Mouse (Mus musculus) cerebellum, adult 2 months (tissue): Measurements from ENCODE around the gene Rxfp2. TPM values are rescaled to one million over a fixed set of nuclear protein-coding genes. Genes with fewer than 3 reads are reported as not detected.

Experiments used
- DNase-seq, 2 experiments: peaks; one replicate each; pipeline ENCODE4 v3.0.0; 2021
- H3K27ac ChIP-seq: fragments of 200-500 bp; 2 replicates; pipeline ENCODE4 v1.5.1; 2012; ENCODE audit warnings: low read length, control low read depth, inconsistent platforms; ENCODE audit not compliant: insufficient read depth
- H3K27me3 ChIP-seq: fragments of 200-500 bp; 2 replicates; pipeline ENCODE4 v1.6.1; 2012; ENCODE audit warnings: inconsistent platforms, mild to moderate bottlenecking, low read length, moderate library complexity; ENCODE audit not compliant: control insufficient read depth, insufficient read depth
- H3K4me1 ChIP-seq: fragments of 200-500 bp; 2 replicates; pipeline ENCODE4 v1.6.1; 2011; ENCODE audit warnings: low read length; ENCODE audit not compliant: control insufficient read depth, insufficient read depth
- H3K4me3 ChIP-seq: fragments of 200-500 bp; replicated peaks from 2 replicates; pipeline ENCODE3; 2011; ENCODE audit warnings: mild to moderate bottlenecking, low read depth, low read length, control low read depth; ENCODE audit not compliant: insufficient read depth
- CTCF ChIP-seq: fragments of 200-500 bp; IDR thresholded peaks from 2 replicates; pipeline ENCODE4 v1.5.1; 2011; ENCODE audit warnings: low read depth, mild to moderate bottlenecking, control low read depth, low read length, moderate library complexity, borderline replicate concordance; ENCODE audit not compliant: insufficient read depth
- POLR2A ChIP-seq: fragments of 200-500 bp; IDR thresholded peaks from 2 replicates; pipeline ENCODE4 v1.6.1; 2011; ENCODE audit warnings: low read length, control low read depth, borderline replicate concordance; ENCODE audit not compliant: insufficient read depth
- WGBS: fragments of 180-500 bp; shearing (Covaris S2); methylation state at CpG from one replicate; pipeline ENCODE4 v1.1.7; 2018; 5-methylcytosine and 5-hydroxymethylcytosine counted together
- polyA plus RNA-seq: library from polyadenylated mRNA; depleted of rRNA; stranded (reverse); fragments of >200 nt; gene quantifications from 2 replicates; pipeline ENCODE4 v1.2.3, GENCODE M21; 2012; rRNA removed

The Rxfp2 gene
- polyA plus RNA-seq: 0.16 and 0.23 TPM in 2 replicates

GRCm38 (mm10) chr5:150018656-150019055 is at the start of gene Rxfp2:
TSS of gene Rxfp2 (plus strand) at chr5:150018675.
- Histone ChIP-seq H3K27ac (no peak within 1 kb of the TSS), H3K4me1 (no peaks in the 10 kb centered on the region), H3K4me3 (no peak within 1 kb of the TSS), H3K27me3 (no peaks in the 10 kb centered on the region)
- no peak for DNase-seq
- WGBS: 65% methylated on average over 19 of the region's 19 CpGs
- TF ChIP-seq CTCF (no peak), POLR2A (no peak)

GRCm38 (mm10) chr5:149970261-149970660 is 48.2 kb upstream of the Rxfp2 start:
- H3K4me3 ChIP-seq: no peak overlapping the region
- no peak for TF ChIP-seq POLR2A
- no peak for TF ChIP-seq CTCF
- no peak overlapping the region for H3K27ac ChIP-seq
- no peak for DNase-seq
- no peaks in the 10 kb centered on the region; the same call in 1 of the 2 replicates for H3K4me1 ChIP-seq
- no peaks in the 10 kb centered on the region for H3K27me3 ChIP-seq
- 76% methylated on average over 11 of the region's 11 CpGs for WGBS

GRCm38 (mm10) chr5:149977027-149977426 is 41.4 kb upstream of the Rxfp2 start:
- no peak for DNase-seq
- Histone ChIP-seq H3K4me3 (no peak overlapping the region), H3K27me3 (no peaks in the 10 kb centered on the region), H3K4me1 (no peaks in the 10 kb centered on the region), H3K27ac (no peak overlapping the region)
- TF ChIP-seq POLR2A (no peak), CTCF (no peak)
- 71% methylated on average over 2 of the region's 2 CpGs for WGBS

GRCm38 (mm10) chr5:149983621-149984020 is 34.9 kb upstream of the Rxfp2 start:
- no peaks in the 10 kb centered on the region for H3K27me3 ChIP-seq
- H3K27ac ChIP-seq: no peak overlapping the region
- no peak overlapping the region for H3K4me3 ChIP-seq
- DNase-seq: no peak
- TF ChIP-seq CTCF (no peak), POLR2A (no peak)
- 68% methylated on average over 4 of the region's 4 CpGs for WGBS
- no peaks in the 10 kb centered on the region for H3K4me1 ChIP-seq

- Histone ChIP-seq H3K27ac (no peak overlapping the region), H3K4me1 (no peaks in the 10 kb centered on the region), H3K4me3 (no peak overlapping the region), H3K27me3 (no peaks in the 10 kb centered on the region)
- no peak for DNase-seq
- WGBS: 76% methylated on average over 5 of the region's 5 CpGs
- TF ChIP-seq CTCF (no peak), POLR2A (no peak)
These were observed 23.9 kb upstream of the Rxfp2 start for GRCm38 (mm10) chr5:149994578-149994977.

GRCm38 (mm10) chr5:149996614-149997013 is 21.9 kb upstream of the Rxfp2 start:
- H3K4me1 ChIP-seq: no peaks in the 10 kb centered on the region
- 94% methylated on average over 4 of the region's 4 CpGs for WGBS
- no peak overlapping the region for H3K27ac ChIP-seq
- no peak overlapping the region for H3K4me3 ChIP-seq
- H3K27me3 ChIP-seq: no peaks in the 10 kb centered on the region
- no peak for DNase-seq
- TF ChIP-seq POLR2A: no peak
- no peak for TF ChIP-seq CTCF

GRCm38 (mm10) chr5:149997321-149998034 is 21.0 kb upstream of the Rxfp2 start:
- 19% methylated on average over 22 of the region's 22 CpGs for WGBS
- TF ChIP-seq CTCF: no peak
- no peak for TF ChIP-seq POLR2A
- Histone ChIP-seq H3K27ac (no peak overlapping the region), H3K27me3 (no peaks in the 10 kb centered on the region), H3K4me1 (no peaks in the 10 kb centered on the region), H3K4me3 (no peak overlapping the region)
- no peak for DNase-seq

- Histone ChIP-seq H3K4me1 (no peaks in the 10 kb centered on the region), H3K4me3 (no peak overlapping the region), H3K27ac (no peak overlapping the region), H3K27me3 (no peaks in the 10 kb centered on the region)
- no peak for DNase-seq
- WGBS: 64% methylated on average over 7 of the region's 7 CpGs
- TF ChIP-seq POLR2A (no peak), CTCF (no peak)
These were observed 20.2 kb upstream of the Rxfp2 start for GRCm38 (mm10) chr5:149998311-149998710.
